Mouse (Mus musculus) stomach, embryonic 15.5 days (tissue): ENCODE results near the gene Olfr1423. TPM values are rescaled to one million over a fixed set of nuclear protein-coding genes. Genes with fewer than 3 reads are reported as not detected.
"Not testable (repeated sequence)": the region's sequence is repeated elsewhere in the genome, so short reads cannot be mapped to it uniquely, and the experiment has no call there.

Experiments used
- ATAC-seq: fragments of 200-750 bp; cut with Nextera tagmentation; 2 replicates; pipeline ENCODE4 v1.8.0; 2017; ENCODE audit warnings: low read depth, moderate number of reproducible peaks, moderate TSS enrichment; ENCODE audit not compliant: insufficient read depth, low FRiP score
- H3K27ac ChIP-seq: fragments of 300-500 bp; sonication (generic); 2 replicates; pipeline ENCODE4 v1.5.1; 2015; ENCODE audit warnings: mild to moderate bottlenecking, inconsistent platforms
- H3K27me3 ChIP-seq: fragments of 300-500 bp; sonication (generic); replicated peaks from 2 replicates; pipeline ENCODE4 v1.6.1; 2015; ENCODE audit warnings: inconsistent platforms
- H3K36me3 ChIP-seq: fragments of 300-500 bp; sonication (generic); 2 replicates; pipeline ENCODE4 v1.6.1; 2015; ENCODE audit warnings: inconsistent platforms
- H3K4me1 ChIP-seq: fragments of 300-500 bp; sonication (generic); 2 replicates; pipeline ENCODE4 v1.6.1; 2015; ENCODE audit warnings: inconsistent platforms
- H3K4me2 ChIP-seq: fragments of 300-500 bp; sonication (generic); 2 replicates; pipeline ENCODE4 v1.6.1; 2015; ENCODE audit warnings: mild to moderate bottlenecking, inconsistent platforms
- H3K4me3 ChIP-seq: fragments of 300-500 bp; sonication (generic); replicated peaks from 2 replicates; pipeline ENCODE4 v1.5.1; 2015; ENCODE audit warnings: inconsistent platforms
- H3K9ac ChIP-seq: fragments of 300-500 bp; sonication (generic); 2 replicates; pipeline ENCODE4 v1.6.1; 2015; ENCODE audit warnings: inconsistent platforms
- H3K9me3 ChIP-seq: fragments of 300-500 bp; sonication (generic); 2 replicates; pipeline ENCODE4 v1.6.1; 2016; ENCODE audit warnings: inconsistent platforms
- WGBS: fragments of 180-500 bp; shearing (Covaris S2); methylation state at CpG from one replicate; pipeline ENCODE4 v1.1.7; 2015; 5-methylcytosine and 5-hydroxymethylcytosine counted together
- polyA plus RNA-seq: library from polyadenylated mRNA; unstranded; fragments of >200 nt; fragmentation: Nextera tagmentation; extraction: Ambion mirVana; gene quantifications from 2 replicates; pipeline ENCODE4 v1.2.1, GENCODE M21; 2015

Olfr1423 gene
- polyA plus RNA-seq, 1 experiment from 2014 or later: not detected

DNA sequence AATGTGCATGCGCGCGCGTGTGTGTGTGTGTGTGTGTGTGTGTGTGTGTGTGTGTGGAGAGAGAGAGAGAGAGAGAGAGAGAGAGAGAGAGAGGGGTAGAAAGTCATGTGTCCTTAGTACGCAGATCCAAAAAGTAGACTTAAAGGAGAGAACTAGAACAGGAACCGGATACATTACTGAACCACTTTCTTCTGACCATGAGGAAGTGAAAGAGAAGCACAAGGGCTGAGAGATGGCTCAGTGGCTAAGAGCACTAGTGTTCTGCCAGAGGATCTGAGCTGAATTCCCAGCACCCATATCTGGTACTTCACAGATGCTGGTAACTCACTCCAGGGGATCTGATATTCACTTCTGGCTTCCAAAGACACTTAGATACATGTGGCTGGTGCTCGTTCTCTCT lies 51.8 kb downstream of the Olfr1423 start:
- peaks cover 41% of the 10 kb centered on the region for H3K36me3 ChIP-seq
- no peak overlapping the region for H3K4me3 ChIP-seq
- no peaks in the 10 kb centered on the region for H3K4me1 ChIP-seq
- H3K27ac ChIP-seq: no peak overlapping the region
- no peak overlapping the region for H3K9ac ChIP-seq
- no peak for ATAC-seq
- H3K27me3 ChIP-seq: no peaks in the 10 kb centered on the region
- 88% methylated on average over 7 of the region's 7 CpGs for WGBS
- H3K4me2 ChIP-seq: no peak overlapping the region
- no peaks in the 10 kb centered on the region for H3K9me3 ChIP-seq

DNA sequence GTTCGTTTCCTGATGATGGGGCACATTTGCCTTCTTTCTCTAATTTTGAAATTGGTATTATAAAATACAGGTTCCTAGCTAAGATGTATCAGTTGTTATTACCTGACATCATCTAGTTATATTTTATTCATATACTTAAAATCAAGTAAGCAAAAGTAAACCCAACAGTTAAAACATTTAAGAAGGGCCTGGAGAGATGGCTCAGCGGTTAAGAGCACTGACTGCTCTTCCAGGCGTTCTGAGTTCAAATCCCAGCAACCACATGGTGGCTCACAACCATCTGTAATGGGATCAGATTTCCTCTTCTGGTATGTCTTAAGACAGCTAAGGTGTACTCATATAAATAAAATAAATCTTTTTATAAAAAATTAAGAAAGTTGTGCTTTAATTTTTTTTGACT lies 53.3 kb downstream of the Olfr1423 start:
- 88% methylated on average over 3 of the region's 3 CpGs for WGBS

DNA sequence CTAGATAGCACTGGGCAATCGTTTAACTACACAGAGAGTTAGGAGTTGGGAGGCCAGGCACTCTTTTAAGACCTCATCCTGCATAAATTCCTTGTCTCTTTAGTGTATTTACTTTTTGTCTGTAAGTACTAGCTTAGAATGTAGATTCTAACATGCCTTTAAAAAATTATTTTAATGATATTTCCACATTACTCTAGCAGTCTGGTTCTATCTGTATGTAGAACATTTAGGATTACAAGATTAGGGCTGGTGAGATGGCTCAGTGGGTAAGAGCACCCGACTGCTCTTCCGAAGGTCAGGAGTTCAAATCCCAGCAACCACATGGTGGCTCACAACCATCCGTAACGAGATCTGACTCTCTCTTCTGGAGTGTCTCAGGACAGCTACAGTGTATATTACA lies 56.5 kb downstream of the Olfr1423 start:
- not testable (repeated sequence) for ATAC-seq, H3K27me3 ChIP-seq, H3K9me3 ChIP-seq, H3K27ac ChIP-seq, H3K4me3 ChIP-seq, H3K4me2 ChIP-seq, H3K4me1 ChIP-seq, H3K9ac ChIP-seq
- 85% methylated on average over 5 of the region's 5 CpGs for WGBS
- H3K36me3 ChIP-seq: peaks cover 52% of the 10 kb centered on the region

More for the DNA sequence above, 53.3 kb downstream of the Olfr1423 start:
- Histone ChIP-seq H3K4me1 (no peaks in the 10 kb centered on the region), H3K4me2 (no peak overlapping the region), H3K9ac (no peak overlapping the region), H3K4me3 (no peak overlapping the region), H3K27me3 (no peaks in the 10 kb centered on the region), H3K9me3 (no peaks in the 10 kb centered on the region), H3K36me3 (peaks cover 50% of the 10 kb centered on the region), H3K27ac (no peak overlapping the region)
- ATAC-seq: no peak

Other genes starting within 250 kb of the Olfr1423 start
- gene Stx3, start 221.9 kb downstream of the Olfr1423 start, polyA plus RNA-seq: 20.6 and 24.9 TPM in 2 replicates
- gene Olfr1417, start 202.1 kb downstream of the Olfr1423 start, polyA plus RNA-seq: 0.14 TPM in 1 of 2 replicates, not detected in the other
- gene Olfr1418, start 180.3 kb downstream of the Olfr1423 start, polyA plus RNA-seq: not detected in 2 replicates
- 0.04 TPM in 1 of 2 replicates, not detected in the other for gene Olfr1419, start 166.2 kb downstream of the Olfr1423 start, polyA plus RNA-seq
- 0.08 and 0.10 TPM in 2 replicates for gene Olfr1420, start 154.8 kb downstream of the Olfr1423 start, polyA plus RNA-seq
- 14.7 and 16.4 TPM in 2 replicates for gene Patl1, start 128.9 kb downstream of the Olfr1423 start, polyA plus RNA-seq
- gene Osbp, start 75.4 kb downstream of the Olfr1423 start, polyA plus RNA-seq: 4.9 and 5.0 TPM in 2 replicates
- not detected in 2 replicates for gene Olfr1424, start 21.4 kb upstream of the Olfr1423 start, polyA plus RNA-seq
- not detected in 2 replicates for gene Olfr1425, start 36.4 kb upstream of the Olfr1423 start, polyA plus RNA-seq
- gene Olfr1426, start 50.7 kb upstream of the Olfr1423 start, polyA plus RNA-seq: not detected in 2 replicates
- not detected in 2 replicates for gene Olfr1427, start 62.0 kb upstream of the Olfr1423 start, polyA plus RNA-seq
- gene Olfr1428, start 74.6 kb upstream of the Olfr1423 start, polyA plus RNA-seq: not detected in 2 replicates
- not detected in 2 replicates for gene Olfr76, start 81.9 kb upstream of the Olfr1423 start, polyA plus RNA-seq
- 0.04 and 0.06 TPM in 2 replicates for gene Olfr1555-ps1, start 128.8 kb upstream of the Olfr1423 start, polyA plus RNA-seq
- gene Olfr1431, start 159.3 kb upstream of the Olfr1423 start, polyA plus RNA-seq: not detected in 2 replicates
- not detected in 2 replicates for gene Olfr1432, start 191.3 kb upstream of the Olfr1423 start, polyA plus RNA-seq
- gene Olfr262, start 200.3 kb upstream of the Olfr1423 start, polyA plus RNA-seq: not detected in 2 replicates
- gene Olfr235, start 219.7 kb upstream of the Olfr1423 start, polyA plus RNA-seq: not detected in 2 replicates
- not detected in 2 replicates for gene Olfr1434, start 238.5 kb upstream of the Olfr1423 start, polyA plus RNA-seq